Mouse (Mus musculus) limb, embryonic 15.5 days (tissue): ENCODE results near the gene Tulp1. TPM values are rescaled to one million over a fixed set of nuclear protein-coding genes. Genes with fewer than 3 reads are reported as not detected.
A peak's percentile ranks its signal among the peaks of the same experiment; 100 is the strongest.

Experiments
- ATAC-seq: fragments of 200-750 bp; cut with Nextera tagmentation; 2 replicates; pipeline ENCODE4 v1.8.0; 2017; ENCODE audit warnings: low read depth, moderate TSS enrichment; ENCODE audit not compliant: insufficient number of reproducible peaks, low FRiP score, low TSS enrichment
- H3K27ac ChIP-seq: fragments of 300-500 bp; sonication (generic); 2 replicates; pipeline ENCODE4 v1.5.1; 2015; ENCODE audit warnings: moderate library complexity, mild to moderate bottlenecking, inconsistent platforms
- H3K27me3 ChIP-seq: fragments of 300-500 bp; sonication (generic); 2 replicates; pipeline ENCODE4 v1.6.1; 2015; ENCODE audit warnings: inconsistent platforms
- H3K36me3 ChIP-seq: fragments of 300-500 bp; sonication (generic); 2 replicates; pipeline ENCODE4 v1.6.1; 2015; ENCODE audit warnings: inconsistent platforms
- H3K4me1 ChIP-seq: fragments of 300-500 bp; sonication (generic); 2 replicates; pipeline ENCODE4 v1.6.1; 2015; ENCODE audit warnings: inconsistent platforms
- H3K4me2 ChIP-seq: fragments of 300-500 bp; sonication (generic); 2 replicates; pipeline ENCODE4 v1.6.1; 2015; ENCODE audit warnings: mild to moderate bottlenecking, inconsistent platforms
- H3K4me3 ChIP-seq: fragments of 300-500 bp; sonication (generic); 2 replicates; pipeline ENCODE4 v1.5.1; 2015; ENCODE audit warnings: mild to moderate bottlenecking, inconsistent platforms
- H3K9ac ChIP-seq: fragments of 300-500 bp; sonication (generic); 2 replicates; pipeline ENCODE4 v1.6.1; 2015; ENCODE audit warnings: inconsistent platforms
- H3K9me3 ChIP-seq: fragments of 300-500 bp; sonication (generic); 2 replicates; pipeline ENCODE4 v1.6.1; 2016; ENCODE audit warnings: inconsistent platforms
- WGBS: fragments of 180-500 bp; shearing (Covaris S2); methylation state at CpG from one replicate; pipeline ENCODE4 v1.1.7; 2015; 5-methylcytosine and 5-hydroxymethylcytosine counted together
- polyA plus RNA-seq: library from polyadenylated mRNA; unstranded; fragments of >200 nt; fragmentation: Nextera tagmentation; extraction: Ambion mirVana; gene quantifications from 2 replicates; pipeline ENCODE4 v1.2.1, GENCODE M21; 2015

The Tulp1 gene
- polyA plus RNA-seq, 1 experiment from 2014 or later, result 6.2 TPM

GRCm38 (mm10) chr17:28391568-28392432 lies 26.8 kb upstream of the Tulp1 start:
- H3K4me2 ChIP-seq, result peak overlapping the region; percentile 25; the same call in 1 of the 2 replicates
- H3K4me1 ChIP-seq, result peaks cover 26% of the 10 kb centered on the region
- WGBS, result 10% methylated on average over 21 of the region's 25 CpGs
- 0 out of 2 replicates have a peak overlapping the region, but pooled peaks have one; percentile 10 for H3K9ac ChIP-seq
- H3K27ac ChIP-seq, result no peak overlapping the region
- 0 out of 2 replicates have a peak overlapping the region, but pooled peaks have one; percentile 5 for H3K4me3 ChIP-seq
- ATAC-seq, result no peak
- no peaks in the 10 kb centered on the region for H3K9me3 ChIP-seq
- H3K36me3 ChIP-seq, result no peaks in the 10 kb centered on the region
- peaks cover 11% of the 10 kb centered on the region for H3K27me3 ChIP-seq

GRCm38 (mm10) chr17:28388534-28388933 lies 23.5 kb upstream of the Tulp1 start:
- H3K9me3 ChIP-seq, result no peaks in the 10 kb centered on the region
- peaks cover 16% of the 10 kb centered on the region for H3K27me3 ChIP-seq
- no peak for ATAC-seq
- H3K27ac ChIP-seq, result no peak overlapping the region
- H3K4me3 ChIP-seq, result no peak overlapping the region
- H3K4me1 ChIP-seq, result peaks cover 18% of the 10 kb centered on the region
- no peak overlapping the region for H3K4me2 ChIP-seq
- WGBS, result 82% methylated on average over 3 of the region's 3 CpGs
- H3K9ac ChIP-seq, result no peak overlapping the region
- H3K36me3 ChIP-seq, result no peaks in the 10 kb centered on the region

DNA sequence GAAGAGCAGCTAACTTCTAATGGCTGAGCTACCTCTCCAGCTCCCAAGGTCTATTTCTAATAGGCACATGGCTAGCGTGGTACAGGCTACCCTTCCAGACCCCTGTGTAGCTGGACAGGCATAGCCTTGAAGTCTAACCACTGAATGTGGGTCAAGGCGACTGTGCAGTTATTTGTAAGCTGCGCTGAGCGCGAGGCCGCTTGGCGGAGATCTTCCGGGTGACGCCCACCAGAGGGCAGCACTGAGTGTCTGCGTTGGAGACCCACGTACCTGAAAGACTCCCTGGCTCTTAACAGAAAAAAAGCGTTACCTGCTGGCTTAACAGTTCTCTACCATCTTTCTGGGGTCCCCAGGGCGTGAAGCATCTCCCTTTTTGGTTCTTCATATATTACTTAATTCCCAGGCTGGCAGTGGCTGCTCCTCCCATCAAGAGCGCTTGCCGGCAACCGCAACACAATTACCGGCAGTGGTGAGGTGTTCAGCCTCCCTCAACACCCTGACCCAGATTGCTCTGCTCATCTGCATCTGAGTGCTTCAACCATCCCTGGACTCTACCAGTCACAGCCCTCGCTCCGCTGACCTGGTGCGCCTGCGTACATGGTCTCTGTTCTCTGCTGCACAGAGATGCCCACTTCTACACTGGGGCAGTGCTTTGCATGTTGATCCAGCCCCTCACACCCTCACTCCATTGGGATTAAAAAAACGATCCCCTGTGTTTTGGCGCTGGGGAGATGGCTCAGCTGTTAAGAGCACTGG lies 21.3 kb upstream of the Tulp1 start:
- ATAC-seq, result no peak
- H3K4me3 ChIP-seq, result no peak overlapping the region
- no peak overlapping the region for H3K9ac ChIP-seq
- H3K36me3 ChIP-seq, result no peaks in the 10 kb centered on the region
- peaks cover 16% of the 10 kb centered on the region for H3K27me3 ChIP-seq
- no peaks in the 10 kb centered on the region for H3K9me3 ChIP-seq
- WGBS, result 5% methylated on average over 23 of the region's 23 CpGs
- H3K4me2 ChIP-seq, result peak overlapping the region; percentile 38; the same call in 1 of the 2 replicates
- no peak overlapping the region for H3K27ac ChIP-seq
- peaks cover 9% of the 10 kb centered on the region for H3K4me1 ChIP-seq

DNA sequence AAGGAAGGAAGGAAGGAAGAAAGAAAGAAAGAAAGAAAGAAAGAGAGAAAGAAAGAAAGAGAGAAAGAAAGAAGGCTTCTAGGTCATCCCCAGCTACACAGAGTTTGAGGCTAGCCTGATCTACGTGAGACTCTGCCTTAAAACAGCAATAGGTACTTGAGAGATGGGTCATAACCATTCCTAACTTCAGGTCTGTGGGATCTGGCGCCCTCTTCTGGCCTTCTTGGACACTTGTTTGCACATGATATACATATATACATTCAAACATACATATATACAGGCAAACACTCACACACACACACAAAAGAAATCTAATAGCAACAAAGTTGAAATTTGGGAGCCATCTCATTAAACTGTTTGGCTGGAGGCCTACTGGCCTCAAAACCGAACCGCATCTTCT lies 19.3 kb upstream of the Tulp1 start:
- Histone ChIP-seq H3K4me2 (no peak overlapping the region), H3K4me3 (no peak overlapping the region), H3K4me1 (peaks cover 9% of the 10 kb centered on the region), H3K9me3 (no peaks in the 10 kb centered on the region), H3K36me3 (no peaks in the 10 kb centered on the region), H3K27ac (no peak overlapping the region), H3K9ac (no peak overlapping the region), H3K27me3 (peaks cover 16% of the 10 kb centered on the region)
- ATAC-seq, result no peak
- WGBS, result 68% methylated on average over 4 of the region's 4 CpGs

DNA sequence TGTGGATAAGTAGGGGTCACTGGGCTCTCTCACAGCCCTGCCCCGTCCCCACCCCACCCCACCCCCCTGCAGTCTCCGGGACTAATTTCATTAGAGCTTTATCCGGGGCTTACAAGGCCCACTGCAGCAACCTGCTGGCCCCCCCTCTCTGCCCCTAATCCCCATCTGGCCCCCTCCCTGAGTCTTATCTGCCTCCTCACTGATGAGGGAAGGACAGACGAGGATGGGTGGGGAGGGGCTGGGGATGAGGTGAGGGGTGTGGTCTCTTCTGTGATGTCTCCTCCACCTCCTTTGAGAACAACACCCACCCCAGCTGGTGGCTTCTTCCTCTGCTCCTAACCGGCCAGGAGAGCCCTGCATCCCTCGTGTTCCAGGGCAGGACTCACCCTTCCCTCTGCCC lies 15.2 kb upstream of the Tulp1 start:
- no peak overlapping the region for H3K9ac ChIP-seq
- H3K4me2 ChIP-seq, result no peak overlapping the region
- peaks cover 7% of the 10 kb centered on the region; the same call in 1 of the 2 replicates for H3K4me1 ChIP-seq
- no peak overlapping the region for H3K27ac ChIP-seq
- H3K4me3 ChIP-seq, result no peak overlapping the region
- 13% methylated on average over 6 of the region's 6 CpGs for WGBS
- H3K36me3 ChIP-seq, result no peaks in the 10 kb centered on the region
- no peaks in the 10 kb centered on the region for H3K9me3 ChIP-seq
- H3K27me3 ChIP-seq, result peaks cover 16% of the 10 kb centered on the region
- ATAC-seq, result no peak

DNA sequence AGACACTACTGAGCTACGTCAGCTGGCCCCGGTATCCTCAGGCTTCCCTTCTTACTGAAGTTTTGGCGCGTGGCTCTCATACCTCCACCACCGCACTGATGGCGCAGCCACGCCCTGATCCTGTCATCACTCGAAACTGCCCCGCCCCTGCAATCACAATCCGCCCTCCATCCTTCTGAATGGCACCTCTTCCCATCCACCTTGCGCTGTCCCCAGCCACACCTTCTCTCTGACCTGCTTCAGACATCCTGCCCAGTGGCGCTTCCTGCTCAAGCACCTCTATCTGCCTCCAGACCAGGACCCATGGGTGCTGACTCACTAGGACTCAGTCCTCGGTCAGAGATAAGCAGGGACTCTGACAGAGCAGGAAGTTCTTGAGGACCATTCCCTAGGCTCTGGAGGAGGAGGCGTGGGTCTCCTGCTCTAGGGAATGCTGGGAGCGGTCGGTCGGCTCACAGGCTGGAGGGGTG lies 10.6 kb upstream of the Tulp1 start:
- Histone ChIP-seq H3K9ac (no peak overlapping the region), H3K27me3 (peaks cover 31% of the 10 kb centered on the region), H3K4me2 (no peak overlapping the region), H3K36me3 (no peaks in the 10 kb centered on the region), H3K9me3 (no peaks in the 10 kb centered on the region), H3K4me3 (no peak overlapping the region), H3K4me1 (peaks cover 7% of the 10 kb centered on the region), H3K27ac (no peak overlapping the region)
- WGBS, result 7% methylated on average over 17 of the region's 17 CpGs
- ATAC-seq, result no peak

DNA sequence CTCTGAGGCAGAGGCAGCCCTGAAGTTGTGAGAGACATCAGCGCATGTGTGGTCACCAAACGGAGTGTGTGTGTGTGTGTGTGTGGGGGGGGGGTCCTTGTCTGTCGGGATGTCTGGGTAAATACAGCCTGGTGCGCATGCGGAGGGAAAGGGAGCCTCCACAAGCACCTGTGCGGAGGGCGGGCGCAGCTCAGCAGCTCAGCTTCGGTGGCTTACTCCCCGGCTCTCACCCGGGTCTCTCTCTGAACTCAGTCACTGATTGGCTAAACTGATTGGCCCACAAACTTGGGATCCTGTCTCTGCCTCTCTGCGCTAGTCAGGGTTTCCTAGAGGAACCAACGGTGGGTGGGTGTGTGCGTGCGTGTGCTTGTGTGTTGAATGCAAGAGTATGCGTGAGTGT lies 9.5 kb upstream of the Tulp1 start:
- no peak for ATAC-seq
- Histone ChIP-seq H3K27me3 (peaks cover 31% of the 10 kb centered on the region), H3K9ac (no peak overlapping the region), H3K27ac (no peak overlapping the region), H3K9me3 (no peaks in the 10 kb centered on the region), H3K36me3 (no peaks in the 10 kb centered on the region), H3K4me3 (no peak overlapping the region), H3K4me1 (peaks cover 7% of the 10 kb centered on the region), H3K4me2 (no peak overlapping the region)
- WGBS, result 22% methylated on average over 15 of the region's 16 CpGs

DNA sequence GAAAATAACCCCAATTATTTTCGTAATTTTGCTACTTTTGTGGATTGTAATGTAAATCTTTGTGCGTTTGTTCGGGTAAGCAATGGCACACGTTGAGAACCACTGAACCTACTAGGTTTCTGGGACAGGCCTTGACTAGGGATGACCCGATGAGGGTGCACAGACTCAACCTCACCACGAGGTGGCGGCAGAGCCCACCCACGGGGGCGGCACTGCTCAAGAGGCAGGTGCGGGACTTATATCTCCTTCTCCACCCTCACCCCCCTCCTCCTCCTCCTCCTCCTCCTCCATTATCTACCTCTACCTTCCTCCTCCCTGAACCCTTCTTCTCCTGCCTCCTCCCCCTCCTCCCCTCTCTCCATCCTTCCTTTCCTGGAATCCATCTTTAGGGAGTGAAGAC lies 8.8 kb upstream of the Tulp1 start:
- no peak overlapping the region for H3K9ac ChIP-seq
- H3K4me1 ChIP-seq, result peaks cover 7% of the 10 kb centered on the region
- no peaks in the 10 kb centered on the region for H3K36me3 ChIP-seq
- peaks cover 31% of the 10 kb centered on the region for H3K27me3 ChIP-seq
- no peak overlapping the region for H3K27ac ChIP-seq
- 17% methylated on average over 10 of the region's 10 CpGs for WGBS
- H3K4me2 ChIP-seq, result no peak overlapping the region
- H3K4me3 ChIP-seq, result no peak overlapping the region
- no peaks in the 10 kb centered on the region for H3K9me3 ChIP-seq
- ATAC-seq, result no peak

DNA sequence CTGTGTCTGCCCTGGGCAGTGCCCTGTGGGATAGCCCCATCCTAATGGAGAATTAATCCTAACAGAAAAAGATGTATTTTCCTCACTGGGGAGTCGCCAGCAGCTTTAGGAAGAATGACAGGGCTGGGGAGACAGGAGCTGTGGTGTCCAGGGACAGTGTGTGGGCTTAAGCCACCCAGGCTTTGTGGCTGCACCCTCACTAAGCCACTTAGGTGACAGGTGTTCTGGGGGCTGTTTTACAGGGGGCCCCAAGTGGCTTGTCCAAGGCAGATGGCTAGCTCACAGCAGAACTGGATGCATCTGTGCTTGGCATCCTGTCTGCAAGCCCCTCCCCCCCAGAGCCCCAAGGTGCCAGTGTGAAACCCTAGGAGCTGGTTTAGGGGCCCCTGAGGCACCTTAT lies 6.9 kb upstream of the Tulp1 start:
- Histone ChIP-seq H3K9ac (no peak overlapping the region), H3K4me2 (no peak overlapping the region), H3K9me3 (no peaks in the 10 kb centered on the region), H3K27me3 (peaks cover 29% of the 10 kb centered on the region), H3K27ac (no peak overlapping the region), H3K36me3 (no peaks in the 10 kb centered on the region), H3K4me1 (peaks cover 13% of the 10 kb centered on the region), H3K4me3 (no peak overlapping the region)
- 79% methylated on average over 1 of the region's 1 CpGs for WGBS
- no peak for ATAC-seq

GRCm38 (mm10) chr17:28371286-28371685 lies 6.3 kb upstream of the Tulp1 start:
- no peaks in the 10 kb centered on the region for H3K36me3 ChIP-seq
- no peak overlapping the region for H3K9ac ChIP-seq
- 63% methylated on average over 2 of the region's 2 CpGs for WGBS
- H3K4me1 ChIP-seq, result peaks cover 13% of the 10 kb centered on the region
- H3K9me3 ChIP-seq, result no peaks in the 10 kb centered on the region
- H3K4me2 ChIP-seq, result no peak overlapping the region
- no peak for ATAC-seq
- no peak overlapping the region for H3K27ac ChIP-seq
- no peak overlapping the region for H3K4me3 ChIP-seq
- peaks cover 26% of the 10 kb centered on the region for H3K27me3 ChIP-seq

DNA sequence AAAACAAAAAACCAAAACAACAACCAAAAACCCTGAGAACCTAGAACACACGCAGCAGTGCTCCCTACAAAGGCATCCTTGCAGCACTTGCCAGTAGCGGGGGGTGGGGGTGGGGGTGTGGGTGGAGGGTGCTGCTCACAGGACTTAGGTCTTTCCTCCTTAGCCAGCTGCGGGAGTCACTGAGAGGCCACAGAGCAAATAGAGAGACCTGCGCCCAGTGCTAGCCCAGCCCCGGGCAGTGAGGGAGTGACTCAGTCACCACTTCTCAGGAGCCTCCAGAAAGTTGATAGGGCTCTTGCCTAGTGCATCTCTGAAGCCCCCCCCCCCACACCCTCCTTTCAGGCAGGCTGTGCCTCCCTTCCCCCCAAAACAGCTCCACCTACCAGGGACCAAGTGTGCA lies 4.0 kb upstream of the Tulp1 start:
- H3K4me3 ChIP-seq, result no peak overlapping the region
- peaks cover 14% of the 10 kb centered on the region for H3K4me1 ChIP-seq
- H3K9me3 ChIP-seq, result no peaks in the 10 kb centered on the region
- H3K9ac ChIP-seq, result no peak overlapping the region
- H3K27me3 ChIP-seq, result peaks cover 22% of the 10 kb centered on the region
- no peak overlapping the region for H3K4me2 ChIP-seq
- no peak for ATAC-seq
- no peak overlapping the region for H3K27ac ChIP-seq
- WGBS, result 73% methylated on average over 5 of the region's 5 CpGs
- H3K36me3 ChIP-seq, result no peaks in the 10 kb centered on the region

DNA sequence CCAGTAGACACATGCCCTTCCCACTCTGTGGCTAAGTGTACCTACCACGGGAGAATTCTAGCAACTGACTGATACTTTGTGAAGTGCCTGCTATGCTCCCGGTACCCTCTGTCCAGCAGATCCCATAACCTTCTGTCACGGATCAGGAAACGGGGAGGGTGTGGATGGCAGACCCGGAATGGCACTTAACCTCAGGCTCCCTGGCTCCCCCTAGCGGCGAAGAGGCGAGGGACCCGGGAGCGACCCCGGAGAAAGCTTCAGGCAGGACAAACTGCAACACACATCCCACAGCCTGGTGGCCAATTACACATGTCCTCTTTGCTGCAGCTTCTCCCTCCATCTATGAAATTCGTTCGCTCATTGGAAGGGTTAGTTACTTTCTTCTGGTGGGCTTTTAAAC lies 3.4 kb upstream of the Tulp1 start:
- Histone ChIP-seq H3K27ac (no peak overlapping the region), H3K36me3 (no peaks in the 10 kb centered on the region), H3K4me2 (no peak overlapping the region), H3K4me3 (no peak overlapping the region), H3K9me3 (no peaks in the 10 kb centered on the region), H3K4me1 (peaks cover 20% of the 10 kb centered on the region), H3K27me3 (peaks cover 24% of the 10 kb centered on the region), H3K9ac (no peak overlapping the region)
- no peak for ATAC-seq
- WGBS, result 8% methylated on average over 13 of the region's 13 CpGs
